Mouse (Mus musculus): ENCODE results near the gene Klhl8.
A peak's percentile ranks its signal among the peaks of the same experiment; 100 is the strongest.

Gene Klhl8

GRCm38 (mm10) chr5:103846609-103847008, 64.5 kb downstream of the Klhl8 start:
- no peak for DNase-seq (ENCODE audit: low spot score in 2 of 2)

DNA sequence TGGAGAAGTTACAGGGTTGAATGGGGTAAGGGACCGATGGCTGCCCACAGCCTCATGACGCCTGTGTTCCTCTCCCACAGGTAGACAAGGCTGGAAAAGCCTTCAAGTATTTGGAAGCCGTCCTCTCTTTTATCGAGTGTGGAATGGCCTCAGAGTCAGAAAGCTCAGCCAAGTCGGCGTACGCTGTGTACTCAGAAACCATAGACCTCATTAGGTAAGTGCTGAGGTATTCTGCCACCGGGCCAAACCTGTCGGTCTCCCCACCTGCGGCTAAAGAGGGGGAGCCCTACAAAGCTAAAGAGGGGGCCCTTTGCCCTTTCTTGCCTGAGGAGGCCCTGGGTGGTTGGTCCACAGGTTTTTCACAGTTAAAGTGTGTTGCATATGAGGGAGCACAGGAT, 64.9 kb downstream of the Klhl8 start:
- no peak for DNase-seq (ENCODE audit: low spot score in 2 of 2)

DNA sequence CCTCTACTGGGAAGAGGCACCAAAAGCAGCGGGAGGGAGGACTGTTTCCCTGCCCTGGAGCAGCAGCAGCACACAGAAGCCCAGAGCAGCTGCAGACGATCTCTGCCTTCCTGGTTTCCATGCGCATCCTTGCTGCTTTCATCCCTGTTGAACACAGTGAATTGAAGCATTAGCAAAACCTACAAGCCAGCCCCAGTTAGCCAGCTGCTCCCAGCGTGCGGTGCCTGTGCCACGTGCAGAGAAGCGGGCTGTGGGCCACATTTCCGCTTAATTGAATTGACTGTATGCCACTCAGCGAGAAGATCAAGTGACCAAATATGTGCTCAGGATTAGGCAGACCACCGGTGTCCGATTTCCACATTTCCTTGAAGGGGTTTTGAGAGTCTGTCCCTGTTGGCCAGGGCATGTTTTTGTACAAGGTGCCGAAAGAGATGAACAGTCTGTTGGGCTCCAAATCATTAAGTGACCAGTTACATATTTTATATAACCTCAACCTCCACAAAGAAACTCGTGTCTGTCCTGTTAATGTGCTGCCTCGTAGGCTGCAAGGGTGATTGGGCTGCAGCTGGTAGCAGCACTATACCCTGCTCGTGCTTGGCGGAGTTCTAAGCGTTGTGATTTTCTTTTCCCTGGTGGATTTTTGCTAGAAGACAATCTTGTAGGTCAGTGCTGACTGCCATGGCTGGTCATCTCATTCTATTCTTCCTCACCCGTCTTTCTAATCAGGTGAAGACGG, 65.5 kb downstream of the Klhl8 start:
- DNase-seq (ENCODE audit: low spot score in 2 of 2): no peak

DNA sequence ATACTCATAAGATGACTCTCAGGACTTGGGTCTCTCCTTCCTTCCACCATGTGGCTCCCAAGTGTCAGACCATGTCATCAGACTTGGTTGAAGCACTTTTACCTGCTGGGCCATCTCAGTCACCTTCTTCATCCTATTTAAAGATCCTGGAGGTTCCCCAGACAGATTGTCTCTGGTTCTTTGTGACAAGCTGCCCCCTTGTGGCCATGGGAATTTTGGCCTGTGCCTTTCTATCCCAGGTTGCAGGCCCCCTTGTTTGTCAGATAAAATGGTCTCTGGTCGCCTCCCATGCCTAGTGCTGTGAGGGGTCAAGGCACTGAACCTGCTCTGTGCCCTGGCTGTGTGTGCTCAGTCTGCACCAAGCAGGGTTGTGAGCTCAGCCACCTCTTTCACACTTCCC, 67.1 kb downstream of the Klhl8 start:
- DNase-seq (ENCODE audit: low spot score in 2 of 2): peak; percentile 20 to 58

- DNase-seq (ENCODE audit: low spot score in 2 of 2): no peak
Observed at GRCm38 (mm10) chr5:103839265-103839626, 71.8 kb downstream of the Klhl8 start.

- DNase-seq (ENCODE audit: low spot score in 2 of 2): no peak
Observed at GRCm38 (mm10) chr5:103838550-103839264, 72.4 kb downstream of the Klhl8 start.

DNA sequence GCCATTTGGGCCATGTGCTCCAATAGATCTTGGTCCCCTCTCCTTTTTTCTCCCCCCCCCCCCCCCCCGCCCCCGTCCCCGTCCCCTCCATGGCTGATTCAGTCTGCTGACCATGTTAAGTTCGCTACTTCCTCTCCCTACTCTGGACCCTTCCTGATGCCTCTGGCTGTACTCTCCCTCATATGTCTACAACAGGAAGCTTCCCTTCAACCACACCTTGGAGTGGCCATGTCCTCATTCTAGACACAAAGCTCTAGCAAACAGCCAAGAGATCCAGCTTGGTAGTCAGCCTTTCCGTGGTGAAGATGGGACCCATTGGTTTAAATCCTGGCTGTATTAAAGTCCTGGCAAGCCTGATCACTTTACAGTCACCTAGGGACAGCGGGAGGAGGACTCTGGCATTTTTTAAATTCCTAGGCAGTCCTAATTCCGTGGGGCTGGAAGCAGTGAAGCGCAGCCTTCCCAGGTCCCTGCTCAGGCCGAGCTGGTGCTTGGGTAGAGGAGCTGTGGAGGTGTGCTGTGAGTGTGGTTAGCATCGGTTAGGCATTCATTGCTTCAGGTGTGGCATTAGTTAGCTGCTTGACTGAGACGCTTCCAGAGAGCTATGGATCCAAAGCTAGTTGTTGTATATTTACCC, 74.8 kb downstream of the Klhl8 start:
- no peak for DNase-seq (ENCODE audit: low spot score in 2 of 2)

- no peak for DNase-seq (ENCODE audit: low spot score in 2 of 2)
Observed at GRCm38 (mm10) chr5:103835471-103836147, 75.5 kb downstream of the Klhl8 start.

GRCm38 (mm10) chr5:103830886-103831285, 80.2 kb downstream of the Klhl8 start:
- no peak for DNase-seq (ENCODE audit: low spot score in 2 of 2)

DNA sequence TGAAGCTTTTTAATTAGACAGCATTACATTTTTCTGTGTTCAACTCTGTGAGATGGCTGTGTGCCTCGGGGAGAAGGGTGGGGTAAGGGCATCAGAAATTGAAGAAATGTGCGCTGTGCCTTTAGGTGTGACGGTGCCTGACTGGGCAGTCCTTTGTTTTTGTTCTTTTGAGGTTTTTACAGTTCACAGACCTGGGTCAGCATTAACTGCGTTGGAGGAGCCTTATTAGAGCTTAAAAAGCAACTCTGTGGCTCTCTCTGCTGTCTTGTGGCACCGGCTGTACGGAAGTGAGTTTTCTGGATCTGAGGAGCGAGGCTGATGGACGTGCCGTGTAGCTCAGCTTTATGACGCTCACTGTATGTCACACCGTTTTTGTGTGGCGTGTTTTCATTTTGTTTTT, 81.9 kb downstream of the Klhl8 start:
- no peak for DNase-seq (ENCODE audit: low spot score in 2 of 2)

DNA sequence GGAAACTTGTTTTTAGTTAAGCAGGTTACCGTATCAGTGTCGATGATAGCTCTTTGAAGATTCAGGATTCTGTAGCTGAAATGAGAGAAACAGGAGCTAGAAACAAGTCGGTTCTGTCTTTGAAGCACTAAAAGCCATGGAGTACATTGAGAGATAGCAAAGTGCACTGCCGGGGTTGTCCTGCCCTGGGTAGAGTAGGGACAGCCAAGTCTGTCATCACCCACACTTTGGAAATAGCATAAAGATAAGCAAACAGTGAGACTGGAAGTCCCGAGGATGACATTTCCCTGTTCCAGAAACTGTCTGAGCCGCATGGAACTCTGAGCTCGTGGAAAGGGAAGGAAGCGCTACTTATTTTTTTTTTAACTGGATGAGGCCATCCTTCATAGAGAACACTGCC, 82.3 kb downstream of the Klhl8 start:
- DNase-seq (ENCODE audit: low spot score in 2 of 2): no peak

DNA sequence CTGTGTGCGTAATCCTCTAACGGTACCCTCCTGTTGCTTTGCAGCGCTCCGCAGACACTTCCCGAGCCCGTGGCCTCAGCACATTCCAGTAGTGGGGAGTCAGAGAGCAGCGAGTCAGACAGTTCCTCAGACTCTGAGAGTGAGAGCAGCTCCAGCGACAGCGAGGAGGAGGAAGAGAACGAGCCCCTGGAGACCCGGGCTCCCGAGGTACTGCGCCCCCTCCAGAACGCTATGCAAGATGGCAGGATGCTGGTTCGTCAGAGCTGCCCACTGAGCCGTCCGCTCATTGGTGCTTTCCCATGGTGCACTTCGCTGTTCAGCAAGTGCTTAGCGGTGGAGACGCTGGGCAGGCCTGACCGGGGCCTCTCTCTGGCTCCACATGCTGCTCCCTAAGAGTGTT, 82.8 kb downstream of the Klhl8 start:
- no peak for DNase-seq (ENCODE audit: low spot score in 2 of 2)

DNA sequence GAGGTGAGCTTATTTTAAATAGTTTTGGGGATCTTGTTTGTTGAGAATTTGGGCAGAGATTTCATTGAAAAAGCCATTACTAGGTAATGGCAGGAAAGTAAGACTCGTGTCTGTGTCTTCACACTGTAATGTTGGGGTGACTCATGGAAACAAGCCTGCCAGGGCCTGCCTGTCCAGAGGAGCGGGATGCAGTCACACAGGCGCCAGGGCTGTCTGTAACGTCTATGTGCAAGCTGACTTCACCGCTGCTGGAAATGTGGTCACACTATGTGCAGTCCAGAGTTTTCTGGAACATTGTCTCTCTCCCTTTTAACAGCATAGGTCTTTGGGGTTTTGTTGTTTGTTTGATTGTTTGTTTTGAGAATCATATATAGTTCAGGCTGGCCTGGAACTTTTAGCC, 88.1 kb downstream of the Klhl8 start:
- DNase-seq (ENCODE audit: low spot score in 2 of 2): no peak

DNA sequence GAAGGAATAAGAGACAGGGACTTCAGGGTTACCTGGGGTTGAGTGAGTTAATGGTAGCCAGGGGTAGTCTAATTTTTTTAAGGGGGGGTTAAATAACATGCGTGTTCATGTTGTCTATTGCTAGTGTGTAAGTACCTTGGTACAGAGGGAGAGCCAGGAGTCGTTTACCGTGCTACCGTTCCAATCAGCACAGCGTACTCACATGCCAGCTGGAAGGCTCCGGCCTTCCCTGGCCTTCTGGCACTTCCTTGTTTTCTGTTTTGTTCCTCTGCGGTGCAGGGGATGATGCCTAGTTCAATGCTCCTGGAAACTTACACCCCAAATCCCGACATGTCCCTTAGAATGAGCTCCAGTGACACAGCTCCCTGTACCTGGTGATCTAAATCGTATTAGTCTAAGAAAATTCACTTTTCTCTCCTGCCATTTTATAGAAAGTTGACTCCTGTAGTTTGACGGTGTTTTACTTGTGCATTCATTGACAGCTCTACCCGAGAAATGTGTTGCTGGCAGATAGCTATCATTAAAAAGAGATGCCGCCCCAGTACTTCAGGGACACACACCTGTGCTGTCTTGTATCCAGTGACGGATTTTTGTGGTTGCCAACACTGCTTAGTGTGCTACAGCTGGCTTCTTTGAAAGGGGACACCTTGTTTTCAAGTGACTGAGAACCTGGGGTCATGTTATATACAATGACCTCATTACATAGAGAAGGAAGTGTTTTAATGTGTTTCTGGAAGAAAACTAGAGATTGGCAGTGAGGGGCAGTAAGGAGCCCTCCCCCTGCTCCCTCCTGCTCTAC, 89.4 kb downstream of the Klhl8 start:
- DNase-seq (ENCODE audit: low spot score in 2 of 2): peak; percentile 60 to 66

- DNase-seq (ENCODE audit: low spot score in 2 of 2): no peak
Observed at GRCm38 (mm10) chr5:103821062-103821461, 90.0 kb downstream of the Klhl8 start.

DNA sequence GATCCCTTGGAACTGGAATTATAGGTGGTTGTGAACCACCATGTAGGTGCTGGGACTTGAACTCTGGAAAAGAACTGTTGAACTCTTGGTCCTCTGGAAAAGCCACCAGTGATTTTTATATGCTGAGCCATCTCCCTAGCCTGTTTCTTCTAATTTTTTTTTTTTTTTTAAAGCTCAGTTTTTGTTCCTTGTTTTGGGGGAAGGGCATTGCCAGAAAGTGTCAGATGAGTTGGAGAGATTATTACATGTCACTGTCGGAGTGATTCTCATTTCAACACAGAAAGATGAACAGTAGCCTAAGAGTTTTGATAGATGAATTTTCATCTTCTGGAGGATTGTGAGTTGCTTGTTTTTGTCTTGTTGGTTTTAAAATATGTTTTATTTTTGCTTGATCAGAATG, 91.4 kb downstream of the Klhl8 start:
- DNase-seq (ENCODE audit: low spot score in 2 of 2): no peak

GRCm38 (mm10) chr5:103818602-103819001, 92.5 kb downstream of the Klhl8 start:
- DNase-seq (ENCODE audit: low spot score in 2 of 2): no peak

GRCm38 (mm10) chr5:103817754-103818153, 93.3 kb downstream of the Klhl8 start:
- DNase-seq (ENCODE audit: low spot score in 2 of 2): peak; percentile 61 to 71

DNA sequence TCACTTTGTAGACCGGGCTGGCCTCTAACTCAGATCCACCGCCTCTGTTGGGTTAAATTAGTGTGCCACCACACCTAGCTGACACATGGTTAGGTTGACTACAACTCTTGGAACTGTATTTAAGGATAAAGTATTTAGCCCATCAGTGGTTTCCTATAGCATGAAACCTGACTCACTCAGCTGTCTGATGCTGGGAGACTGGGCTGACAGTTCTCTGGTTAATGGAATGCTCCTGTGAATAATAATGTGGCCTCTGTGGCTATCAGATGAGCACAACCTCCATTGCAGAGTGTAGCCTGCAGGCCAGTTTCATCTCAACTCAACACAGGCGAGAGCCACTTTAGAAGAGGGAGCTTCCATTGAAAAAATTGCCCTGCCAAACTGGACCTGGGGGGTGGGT, 94.3 kb downstream of the Klhl8 start:
- no peak for DNase-seq (ENCODE audit: low spot score in 2 of 2)

GRCm38 (mm10) chr5:103815249-103815617, 95.8 kb downstream of the Klhl8 start:
- DNase-seq (ENCODE audit: low spot score in 2 of 2): no peak

- DNase-seq (ENCODE audit: low spot score in 2 of 2): no peak
Observed at GRCm38 (mm10) chr5:103814551-103815248, 96.4 kb downstream of the Klhl8 start.

Data from thymus, postnatal 10 days (tissue).